Mouse (Mus musculus) testis, adult 2 months (tissue): ENCODE measurements around the gene Fndc8.

Experiments
- CTCF ChIP-seq: fragments of 200-500 bp; IDR thresholded peaks from 2 replicates; pipeline ENCODE4 v1.5.1; 2012; ENCODE audit warnings: low read depth, mild to moderate bottlenecking, inconsistent platforms, low read length, moderate library complexity; ENCODE audit not compliant: control insufficient read depth, insufficient read depth, insufficient replicate concordance
- POLR2A ChIP-seq: fragments of 200-500 bp; IDR thresholded peaks from 2 replicates; pipeline ENCODE4 v1.6.1; 2012; ENCODE audit warnings: low read depth, mild to moderate bottlenecking, inconsistent platforms, low read length, moderate library complexity; ENCODE audit not compliant: control insufficient read depth

DNA sequence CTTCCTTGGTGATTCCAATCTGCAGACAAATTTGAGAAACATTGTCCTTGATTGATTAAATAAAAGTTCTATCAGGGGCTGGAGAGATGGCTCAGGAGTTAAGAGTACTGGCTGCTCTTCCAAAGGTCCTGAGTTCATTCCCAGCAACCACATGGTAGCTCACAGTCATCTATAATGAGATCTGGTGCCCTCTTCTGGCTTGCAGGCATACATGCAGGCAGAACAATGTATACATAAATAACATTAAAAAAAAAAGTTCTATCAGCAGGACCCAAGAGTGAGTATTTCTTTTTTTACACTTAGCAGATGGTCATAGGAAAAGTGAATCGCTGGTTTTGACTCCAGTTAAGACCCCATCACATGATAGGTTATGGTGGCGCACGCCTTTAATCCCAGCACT, 5.4 kb upstream of the Fndc8 start:
- no peak for TF ChIP-seq CTCF
- no peak for TF ChIP-seq POLR2A
